Mouse (Mus musculus): ENCODE results near the gene Gm10073.

- TF ChIP-seq CTCF (IDR thresholded peaks at IDR 0.05; ENCODE audit: borderline replicate concordance, extremely low read depth, insufficient read depth, insufficient read length) = no peak
- no peak for TF ChIP-seq POLR2A (IDR thresholded peaks at IDR 0.05; ENCODE audit: borderline replicate concordance, extremely low read depth, insufficient read depth, insufficient read length, poor library complexity, severe bottlenecking)
Measured at GRCm38 (mm10) chr8:106526725-106527124, 46.5 kb downstream of the Gm10073 start.

Data from brain, embryonic 14.5 days (tissue).